ENCODE assay signal across 8 mouse cellular contexts in genomic region chr4:135921257-135922120, GRCm38 (mm10). TPM values are rescaled to one million over a fixed set of nuclear protein-coding genes. Genes with fewer than 3 reads are reported as not detected.
A peak's percentile ranks its signal among the peaks of the same experiment; 100 is the strongest.
DNase-seq lines count a peak whose midpoint lies in the region; ATAC-seq and TF ChIP-seq lines count a peak whose summit lies in the region.

No protein-coding gene starts in this region.

- H3K4me1 ChIP-seq in heart, postnatal 0 days (ENCODE audit: control insufficient read depth, insufficient read depth): 0 out of 2 replicates have a peak, but pooled peaks cover 4% of the 10 kb centered on the region
- peaks cover 10% of the 10 kb centered on the region for H3K4me1 ChIP-seq in limb, embryonic 15.5 days
- H3K4me1 ChIP-seq in neural tube, embryonic 11.5 days (ENCODE audit: control insufficient read depth, insufficient read depth, low read length): peaks cover 8% of the 10 kb centered on the region; the same call in 1 of the 2 replicates

- 9% methylated on average over 26 of the region's 26 CpGs for WGBS in heart, postnatal 0 days
- 3% methylated on average over 26 of the region's 26 CpGs for WGBS in limb, embryonic 15.5 days
- WGBS in neural tube, embryonic 11.5 days: 11% methylated on average over 26 of the region's 26 CpGs

- H3K9ac ChIP-seq in heart, postnatal 0 days (replicated peaks; ENCODE audit: low read depth, low read length): peak overlapping the region; percentile 75
- H3K9ac ChIP-seq in limb, embryonic 15.5 days: peak overlapping the region; percentile 69
- H3K9ac ChIP-seq in neural tube, embryonic 11.5 days (ENCODE audit: low read length): peak overlapping the region; percentile 74

- ATAC-seq in heart, postnatal 0 days (ENCODE audit: insufficient read depth, low read depth): no peak
- no peak for ATAC-seq in limb, embryonic 15.5 days (ENCODE audit: insufficient number of reproducible peaks, low FRiP score, low TSS enrichment, low read depth)
- ATAC-seq in neural tube, embryonic 11.5 days (ENCODE audit: insufficient read depth, low FRiP score, low TSS enrichment): no peak

- DNase-seq in lung, adult 18-20 months: peak; percentile 31 to 40
- DNase-seq in lung, postnatal 25 days (ENCODE audit: low spot score): no peak
- peak; percentile 48 for DNase-seq in embryo, embryonic 10.5 days (ENCODE audit: low spot score)
- DNase-seq in heart, postnatal 0 days (ENCODE audit: low spot score): no peak
- DNase-seq in neural tube, embryonic 11.5 days (ENCODE audit: low spot score): peak; percentile 16
- DNase-seq in layer of hippocampus, adult 18-20 months (ENCODE audit: low spot score in 2 of 2): no peak
- no peak for DNase-seq in testis, postnatal 14 days (ENCODE audit: low spot score)

- H3K27ac ChIP-seq in heart, postnatal 0 days (ENCODE audit: low read depth): peak overlapping the region; percentile 74
- peak overlapping the region; percentile 82 for H3K27ac ChIP-seq in limb, embryonic 15.5 days
- H3K27ac ChIP-seq in neural tube, embryonic 11.5 days (ENCODE audit: low read depth, low read length): peak overlapping the region; percentile 17; the same call in 1 of the 2 replicates

- H3K27me3 ChIP-seq in heart, postnatal 0 days (ENCODE audit: control insufficient read depth, insufficient read depth, low read length): no peaks in the 10 kb centered on the region
- H3K27me3 ChIP-seq in limb, embryonic 15.5 days: no peaks in the 10 kb centered on the region
- no peaks in the 10 kb centered on the region for H3K27me3 ChIP-seq in neural tube, embryonic 11.5 days (ENCODE audit: control insufficient read depth, insufficient read depth, low read length)

- TF ChIP-seq CTCF in heart, postnatal 0 days (IDR thresholded peaks at IDR 0.05; ENCODE audit: low read depth): no peak

- TF ChIP-seq EP300 in heart, postnatal 0 days (IDR thresholded peaks at IDR 0.05; ENCODE audit: low read depth): no peak

- H3K9me3 ChIP-seq in heart, postnatal 0 days (replicated peaks; ENCODE audit: control insufficient read depth, low read length): no peaks in the 10 kb centered on the region
- H3K9me3 ChIP-seq in limb, embryonic 15.5 days: no peaks in the 10 kb centered on the region
- no peaks in the 10 kb centered on the region for H3K9me3 ChIP-seq in neural tube, embryonic 11.5 days (ENCODE audit: control insufficient read depth, low read length)

- peaks cover 6% of the 10 kb centered on the region; the same call in 1 of the 2 replicates for H3K36me3 ChIP-seq in heart, postnatal 0 days (replicated peaks; ENCODE audit: control insufficient read depth, insufficient read depth, low read length)
- H3K36me3 ChIP-seq in limb, embryonic 15.5 days: peaks cover 17% of the 10 kb centered on the region
- no peaks in the 10 kb centered on the region; the same call in 1 of the 2 replicates for H3K36me3 ChIP-seq in neural tube, embryonic 11.5 days (ENCODE audit: control insufficient read depth, insufficient read depth, low read length)

- peak overlapping the region; percentile 97 for H3K4me2 ChIP-seq in heart, postnatal 0 days (ENCODE audit: low read depth, low read length)
- H3K4me2 ChIP-seq in limb, embryonic 15.5 days: peak overlapping the region; percentile 90
- peak overlapping the region; percentile 63 for H3K4me2 ChIP-seq in neural tube, embryonic 11.5 days (ENCODE audit: low read depth)

- peak overlapping the region; percentile 94 for H3K4me3 ChIP-seq in heart, postnatal 0 days (ENCODE audit: low read depth, low read length)
- peak overlapping the region; percentile 83 for H3K4me3 ChIP-seq in limb, embryonic 15.5 days
- H3K4me3 ChIP-seq in neural tube, embryonic 11.5 days (ENCODE audit: low read depth, low read length): peak overlapping the region; percentile 63

RNA-seq across cellular contexts. Expression of gene Fuca1, which starts 1.0 kb away (rescaled TPM):
- total RNA-seq in heart, postnatal 0 days (2014; rRNA removed; ENCODE audit: low replicate concordance): 24.3 and 30.3 TPM in 2 replicates
- polyA plus RNA-seq in heart, postnatal 0 days (2015; fragmentation: Nextera tagmentation; extraction: Ambion mirVana): 48.4 and 50.4 TPM in 2 replicates
- polyA plus RNA-seq in limb, embryonic 15.5 days (2015; fragmentation: Nextera tagmentation; extraction: Ambion mirVana): 78.4 and 97.2 TPM in 2 replicates
- polyA plus RNA-seq in neural tube, embryonic 11.5 days (2014; fragmentation: Nextera tagmentation; extraction: Ambion mirVana): 47.2 and 60.6 TPM in 2 replicates
- total RNA-seq in layer of hippocampus, adult 18-20 months (2021): 10 to 100 TPM; 44.2 to 47.1 TPM

RNA-seq across cellular contexts. Expression of gene Hmgcl, which starts 24.8 kb away (rescaled TPM):
- total RNA-seq in heart, postnatal 0 days (2014; rRNA removed; ENCODE audit: low replicate concordance): 44.3 and 48.8 TPM in 2 replicates
- polyA plus RNA-seq in heart, postnatal 0 days (2015; fragmentation: Nextera tagmentation; extraction: Ambion mirVana): 97.5 and 101 TPM in 2 replicates
- 81.1 and 84.8 TPM in 2 replicates for polyA plus RNA-seq in limb, embryonic 15.5 days (2015; fragmentation: Nextera tagmentation; extraction: Ambion mirVana)
- 62.3 and 62.7 TPM in 2 replicates for polyA plus RNA-seq in neural tube, embryonic 11.5 days (2014; fragmentation: Nextera tagmentation; extraction: Ambion mirVana)
- total RNA-seq in layer of hippocampus, adult 18-20 months (2021): 10 to 100 TPM; 34.6 to 36.9 TPM

RNA-seq across cellular contexts. Expression of gene Cnr2, which starts 26.3 kb away (rescaled TPM):
- 0.15 and 0.27 TPM in 2 replicates for total RNA-seq in heart, postnatal 0 days (2014; rRNA removed; ENCODE audit: low replicate concordance)
- polyA plus RNA-seq in heart, postnatal 0 days (2015; fragmentation: Nextera tagmentation; extraction: Ambion mirVana): 0.36 and 0.44 TPM in 2 replicates
- 0.89 and 1.1 TPM in 2 replicates for polyA plus RNA-seq in limb, embryonic 15.5 days (2015; fragmentation: Nextera tagmentation; extraction: Ambion mirVana)
- 0.38 and 1.0 TPM in 2 replicates for polyA plus RNA-seq in neural tube, embryonic 11.5 days (2014; fragmentation: Nextera tagmentation; extraction: Ambion mirVana)
- total RNA-seq in layer of hippocampus, adult 18-20 months (2021): under 1 TPM in 1 of 2 experiments, not detected in 1; 0.08 TPM

RNA-seq across cellular contexts. Expression of gene Gale, which starts 42.0 kb away (rescaled TPM):
- 6.7 and 18.2 TPM in 2 replicates for total RNA-seq in heart, postnatal 0 days (2014; rRNA removed; ENCODE audit: low replicate concordance)
- 10.4 and 11.8 TPM in 2 replicates for polyA plus RNA-seq in heart, postnatal 0 days (2015; fragmentation: Nextera tagmentation; extraction: Ambion mirVana)
- polyA plus RNA-seq in limb, embryonic 15.5 days (2015; fragmentation: Nextera tagmentation; extraction: Ambion mirVana): 58.2 and 66.7 TPM in 2 replicates
- 34.2 and 36.4 TPM in 2 replicates for polyA plus RNA-seq in neural tube, embryonic 11.5 days (2014; fragmentation: Nextera tagmentation; extraction: Ambion mirVana)
- 10 to 100 TPM; 19.6 to 20.9 TPM for total RNA-seq in layer of hippocampus, adult 18-20 months (2021)

RNA-seq across cellular contexts. Expression of gene Pnrc2, which starts 47.8 kb away (rescaled TPM):
- total RNA-seq in heart, postnatal 0 days (2014; rRNA removed; ENCODE audit: low replicate concordance): 78.7 and 80.8 TPM in 2 replicates
- polyA plus RNA-seq in heart, postnatal 0 days (2015; fragmentation: Nextera tagmentation; extraction: Ambion mirVana): 107 and 111 TPM in 2 replicates
- polyA plus RNA-seq in limb, embryonic 15.5 days (2015; fragmentation: Nextera tagmentation; extraction: Ambion mirVana): 160 TPM in 2 replicates
- polyA plus RNA-seq in neural tube, embryonic 11.5 days (2014; fragmentation: Nextera tagmentation; extraction: Ambion mirVana): 196 and 201 TPM in 2 replicates
- 10 to 100 TPM; 50.5 to 53.0 TPM for total RNA-seq in layer of hippocampus, adult 18-20 months (2021)

Comparison
In these comparisons a context has a peak if more than half of its experiments do, and no peak if none do; other contexts are left out.
1. DNase-seq: peak in lung, adult 18-20 months (2 of 2), embryo, embryonic 10.5 days (single experiment) and neural tube, embryonic 11.5 days (single experiment); none in lung, postnatal 25 days (single experiment), heart, postnatal 0 days (single experiment), layer of hippocampus, adult 18-20 months (0 of 2) and testis, postnatal 14 days (single experiment).
2. H3K27ac ChIP-seq: peak in every context shown above with its lines; median percentile 82 in limb, embryonic 15.5 days; 74 in heart, postnatal 0 days; 17 in neural tube, embryonic 11.5 days.
3. Peak in every context shown above with its lines, with median percentiles within 50 percentile points of each other: H3K4me2 ChIP-seq, H3K4me3 ChIP-seq and H3K9ac ChIP-seq.